Mouse (Mus musculus) C2C12 (cell line): Measurements from ENCODE around the gene Hist1h4a.

Source experiments
- CTCF ChIP-seq: IDR thresholded peaks from one replicate; pipeline ENCODE4 v1.5.1; 2011; ENCODE audit not compliant: control insufficient read depth, insufficient read depth, insufficient read length
- MYOD1 ChIP-seq: IDR thresholded peaks from one replicate; pipeline ENCODE4 v1.6.1; 2011; ENCODE audit warnings: low read depth; ENCODE audit not compliant: control insufficient read depth, insufficient read length
- USF1 ChIP-seq: IDR thresholded peaks from one replicate; pipeline ENCODE4 v1.6.1; 2011; ENCODE audit warnings: low read depth, mild to moderate bottlenecking, control low read depth, moderate library complexity

GRCm38 (mm10) chr13:23743215-23743614 lies 17.8 kb downstream of the Hist1h4a start:
- TF ChIP-seq CTCF (no peak), MYOD1 (no peak), USF1 (no peak)
